Mouse (Mus musculus): ENCODE results near the gene Lars2. TPM values are rescaled to one million over a fixed set of nuclear protein-coding genes. Genes with fewer than 3 reads are reported as not detected.

Lars2 gene
- polyA plus RNA-seq, 1 experiment: 9,263 TPM

- TF ChIP-seq POLR2A (IDR thresholded peaks at IDR 0.05; ENCODE audit: insufficient read depth, low read depth, low read length) (no peak), CTCF (IDR thresholded peaks at IDR 0.05; ENCODE audit: insufficient read depth, low read depth, low read length) (no peak)
- WGBS: 54% methylated on average over 2 of the region's 2 CpGs
- H3K4me3 ChIP-seq (ENCODE audit: insufficient read depth, low read depth, low read length): no peak overlapping the region
- H3K4me1 ChIP-seq (ENCODE audit: control insufficient read depth, insufficient read depth, low read length): peaks cover 3% of the 10 kb centered on the region; the same call in 1 of the 2 replicates
- H3K27ac ChIP-seq (ENCODE audit: insufficient read depth, low read depth, low read length): no peak overlapping the region
These were observed 90.9 kb downstream of the Lars2 start for GRCm38 (mm10) chr9:123457603-123458002.

- Histone ChIP-seq H3K27ac (ENCODE audit: insufficient read depth, low read depth, low read length) (peak overlapping the region; percentile 33; the same call in 1 of the 2 replicates), H3K4me3 (ENCODE audit: insufficient read depth, low read depth, low read length) (no peak overlapping the region), H3K4me1 (ENCODE audit: control insufficient read depth, insufficient read depth, low read length) (no peaks in the 10 kb centered on the region)
- 52% methylated on average over 4 of the region's 4 CpGs for WGBS
- TF ChIP-seq CTCF (IDR thresholded peaks at IDR 0.05; ENCODE audit: insufficient read depth, low read depth, low read length) (no peak), POLR2A (IDR thresholded peaks at IDR 0.05; ENCODE audit: insufficient read depth, low read depth, low read length) (no peak)
These were observed 100.5 kb downstream of the Lars2 start for GRCm38 (mm10) chr9:123467141-123467620.

GRCm38 (mm10) chr9:123468406-123469085, 101.8 kb downstream of the Lars2 start:
- Histone ChIP-seq H3K27ac (ENCODE audit: insufficient read depth, low read depth, low read length) (no peak overlapping the region), H3K4me1 (ENCODE audit: control insufficient read depth, insufficient read depth, low read length) (no peaks in the 10 kb centered on the region), H3K4me3 (ENCODE audit: insufficient read depth, low read depth, low read length) (no peak overlapping the region)
- 66% methylated on average over 5 of the region's 5 CpGs for WGBS
- TF ChIP-seq POLR2A (IDR thresholded peaks at IDR 0.05; ENCODE audit: insufficient read depth, low read depth, low read length): no peak
- no peak for TF ChIP-seq CTCF (IDR thresholded peaks at IDR 0.05; ENCODE audit: insufficient read depth, low read depth, low read length)

- H3K4me3 ChIP-seq (ENCODE audit: insufficient read depth, low read depth, low read length): no peak overlapping the region
- no peak overlapping the region for H3K27ac ChIP-seq (ENCODE audit: insufficient read depth, low read depth, low read length)
- H3K4me1 ChIP-seq (ENCODE audit: control insufficient read depth, insufficient read depth, low read length): no peaks in the 10 kb centered on the region
- TF ChIP-seq POLR2A (IDR thresholded peaks at IDR 0.05; ENCODE audit: insufficient read depth, low read depth, low read length) (no peak), CTCF (IDR thresholded peaks at IDR 0.05; ENCODE audit: insufficient read depth, low read depth, low read length) (no peak)
These were observed 102.4 kb downstream of the Lars2 start for GRCm38 (mm10) chr9:123469087-123469486.

GRCm38 (mm10) chr9:123473377-123473776, 106.7 kb downstream of the Lars2 start:
- TF ChIP-seq POLR2A (IDR thresholded peaks at IDR 0.05; ENCODE audit: insufficient read depth, low read depth, low read length) (no peak), CTCF (IDR thresholded peaks at IDR 0.05; ENCODE audit: insufficient read depth, low read depth, low read length) (no peak)
- Histone ChIP-seq H3K27ac (ENCODE audit: insufficient read depth, low read depth, low read length) (no peak overlapping the region), H3K4me3 (ENCODE audit: insufficient read depth, low read depth, low read length) (no peak overlapping the region), H3K4me1 (ENCODE audit: control insufficient read depth, insufficient read depth, low read length) (peaks cover 5% of the 10 kb centered on the region)

- TF ChIP-seq POLR2A (IDR thresholded peaks at IDR 0.05; ENCODE audit: insufficient read depth, low read depth, low read length) (no peak), CTCF (IDR thresholded peaks at IDR 0.05; ENCODE audit: insufficient read depth, low read depth, low read length) (no peak)
- peaks cover 10% of the 10 kb centered on the region for H3K4me1 ChIP-seq (ENCODE audit: control insufficient read depth, insufficient read depth, low read length)
These were observed 108.8 kb downstream of the Lars2 start for GRCm38 (mm10) chr9:123475569-123475968.

GRCm38 (mm10) chr9:123478031-123478585, 111.4 kb downstream of the Lars2 start:
- TF ChIP-seq POLR2A (IDR thresholded peaks at IDR 0.05; ENCODE audit: insufficient read depth, low read depth, low read length): no peak
- TF ChIP-seq CTCF (IDR thresholded peaks at IDR 0.05; ENCODE audit: insufficient read depth, low read depth, low read length): 0 out of 2 replicates have a peak, but pooled peaks have one; percentile 31
- WGBS: 5% methylated on average over 27 of the region's 29 CpGs
- no peak overlapping the region for H3K27ac ChIP-seq (ENCODE audit: insufficient read depth, low read depth, low read length)
- peaks cover 10% of the 10 kb centered on the region for H3K4me1 ChIP-seq (ENCODE audit: control insufficient read depth, insufficient read depth, low read length)
- H3K4me3 ChIP-seq (ENCODE audit: insufficient read depth, low read depth, low read length): peak overlapping the region; percentile 39

More at GRCm38 (mm10) chr9:123475569-123475968, 108.8 kb downstream of the Lars2 start:
- Histone ChIP-seq H3K4me3 (ENCODE audit: insufficient read depth, low read depth, low read length) (no peak overlapping the region), H3K27ac (ENCODE audit: insufficient read depth, low read depth, low read length) (no peak overlapping the region)
- 76% methylated on average over 1 of the region's 1 CpGs for WGBS

GRCm38 (mm10) chr9:123478586-123479195, 112.0 kb downstream of the Lars2 start, which contains the start of gene Limd1:
Gene Limd1, plus strand, starts transcription at chr9:123478706.
- Histone ChIP-seq H3K4me1 (ENCODE audit: control insufficient read depth, insufficient read depth, low read length) (peaks cover 10% of the 10 kb centered on the region), H3K4me3 (ENCODE audit: insufficient read depth, low read depth, low read length) (peak within 1 kb of the TSS; percentile 58), H3K27ac (ENCODE audit: insufficient read depth, low read depth, low read length) (no peak within 1 kb of the TSS)
- 2% methylated on average over 43 of the region's 57 CpGs for WGBS
- TF ChIP-seq CTCF (IDR thresholded peaks at IDR 0.05; ENCODE audit: insufficient read depth, low read depth, low read length) (no peak), POLR2A (IDR thresholded peaks at IDR 0.05; ENCODE audit: insufficient read depth, low read depth, low read length) (no peak)

- no peak for TF ChIP-seq POLR2A (IDR thresholded peaks at IDR 0.05; ENCODE audit: insufficient read depth, low read depth, low read length)
- no peak for TF ChIP-seq CTCF (IDR thresholded peaks at IDR 0.05; ENCODE audit: insufficient read depth, low read depth, low read length)
- Histone ChIP-seq H3K27ac (ENCODE audit: insufficient read depth, low read depth, low read length) (no peak overlapping the region), H3K4me3 (ENCODE audit: insufficient read depth, low read depth, low read length) (peak overlapping the region; percentile 58), H3K4me1 (ENCODE audit: control insufficient read depth, insufficient read depth, low read length) (peaks cover 10% of the 10 kb centered on the region)
- 56% methylated on average over 17 of the region's 17 CpGs for WGBS
These were observed 112.5 kb downstream of the Lars2 start for GRCm38 (mm10) chr9:123479196-123479669.

All from olfactory bulb, adult 2 months (tissue).